Mouse (Mus musculus): ENCODE results near the gene Clip2.
"Not testable (repeated sequence)": the region's sequence is repeated elsewhere in the genome, so short reads cannot be mapped to it uniquely, and the experiment has no call there.

The Clip2 gene

DNA sequence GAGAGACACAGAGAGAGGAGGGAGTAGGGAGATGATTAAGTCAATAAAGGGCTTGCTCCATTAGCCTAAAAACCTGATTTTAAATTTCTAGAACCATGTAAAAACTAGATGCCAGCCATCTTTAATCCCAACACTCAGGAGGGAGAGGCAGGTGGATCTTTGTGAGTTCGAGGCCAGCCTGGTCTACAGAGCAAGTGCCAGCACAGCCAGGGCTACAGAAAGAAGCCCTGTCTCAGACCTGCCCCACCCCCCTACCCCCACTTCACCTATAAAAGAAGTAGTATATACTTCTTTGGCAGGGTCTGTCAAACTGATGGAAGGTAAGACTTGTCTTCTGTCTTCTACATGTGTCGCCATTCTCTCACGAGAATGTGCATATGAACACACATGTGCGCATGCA lies 91.7 kb downstream of the Clip2 start:
- DNase-seq (ENCODE audit: low read depth, low spot score) = no peak

DNA sequence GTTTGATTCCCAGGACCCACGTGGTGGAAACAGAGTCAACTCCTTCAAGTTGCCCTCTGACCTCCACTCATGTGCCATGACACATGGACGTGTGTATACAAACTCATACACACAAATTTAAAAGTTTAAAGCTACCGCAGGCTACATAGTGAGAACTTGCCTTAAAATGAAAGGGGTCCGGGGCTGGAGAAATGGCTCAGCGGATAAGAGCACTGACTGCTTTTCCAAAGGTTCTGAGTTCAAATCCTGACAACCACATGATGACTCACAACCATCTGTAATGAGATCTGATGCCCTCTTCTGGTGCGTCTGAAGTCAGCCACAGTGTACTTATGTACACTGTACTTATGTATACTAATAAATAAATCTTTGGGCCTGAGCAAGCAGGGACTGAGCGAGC lies 93.1 kb downstream of the Clip2 start:
- DNase-seq (ENCODE audit: low read depth, low spot score) = no peak

DNA sequence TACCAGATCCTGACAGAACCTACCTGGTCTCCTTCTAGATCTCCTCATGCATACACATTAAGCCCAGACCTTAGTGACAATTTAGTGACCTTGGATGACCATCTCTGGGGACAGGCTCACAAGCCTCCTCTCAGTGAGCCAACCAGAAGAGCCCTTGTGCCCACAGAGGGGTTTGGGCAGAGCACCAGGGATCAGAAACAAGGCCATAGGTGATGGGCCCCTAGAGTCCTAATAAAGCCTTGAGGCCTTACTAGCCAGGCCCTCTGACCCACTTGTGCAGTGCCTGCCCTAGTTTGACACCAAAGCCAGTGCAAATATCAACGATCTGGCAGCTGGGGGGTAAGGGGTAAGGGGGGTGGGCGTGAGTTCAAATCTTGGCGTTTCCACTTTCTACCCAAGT lies 93.8 kb downstream of the Clip2 start:
- DNase-seq (ENCODE audit: low read depth, low spot score) = no peak

DNA sequence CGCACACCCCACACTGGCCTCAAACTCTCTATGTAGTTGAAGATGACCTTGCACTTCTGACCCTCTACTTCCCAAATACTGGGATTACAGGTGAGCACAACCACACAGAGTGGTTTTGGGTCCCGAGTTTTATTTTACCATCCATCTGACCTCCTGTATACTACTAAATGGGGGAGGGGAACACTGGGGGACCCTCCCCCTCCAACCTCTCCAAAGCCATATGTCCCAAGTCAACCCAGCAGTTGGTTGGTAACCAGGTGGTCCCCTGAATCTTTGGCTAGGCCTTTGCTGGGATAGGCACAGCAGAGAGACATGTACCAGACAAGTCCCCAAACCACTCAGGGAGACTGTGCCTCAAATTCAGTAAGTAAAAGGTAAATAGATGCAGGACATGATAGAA lies 94.9 kb downstream of the Clip2 start:
- DNase-seq (ENCODE audit: low read depth, low spot score) = no peak

DNA sequence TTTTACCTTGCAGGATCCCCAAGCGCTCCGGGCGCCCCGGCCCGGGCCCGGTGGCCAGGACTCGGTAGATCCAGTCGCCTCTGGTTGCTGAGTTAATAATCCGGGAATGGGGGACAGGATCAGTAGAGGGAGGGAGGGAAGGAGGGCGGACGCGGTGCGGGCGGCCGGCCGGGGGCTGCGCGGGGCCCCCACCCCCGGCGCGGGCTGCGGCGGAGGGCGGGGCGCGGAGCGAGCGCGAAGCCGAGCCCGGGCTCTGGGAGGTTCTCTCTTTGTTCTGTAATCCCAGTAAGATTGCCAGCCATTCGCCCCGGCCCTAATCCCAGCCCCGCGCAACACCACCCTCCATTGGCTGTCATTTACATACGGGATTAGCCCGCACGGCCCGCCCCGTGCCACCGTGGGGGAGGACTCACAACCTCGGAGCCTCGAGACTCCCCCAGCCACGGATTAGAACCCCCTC lies 95.7 kb downstream of the Clip2 start, which contains the start of gene Gtf2ird1:
Gtf2ird1 (minus strand) TSS at position 214 of the 460 bp plus-strand sequence.
- peak; percentile 73 for DNase-seq (ENCODE audit: low read depth, low spot score)

DNA sequence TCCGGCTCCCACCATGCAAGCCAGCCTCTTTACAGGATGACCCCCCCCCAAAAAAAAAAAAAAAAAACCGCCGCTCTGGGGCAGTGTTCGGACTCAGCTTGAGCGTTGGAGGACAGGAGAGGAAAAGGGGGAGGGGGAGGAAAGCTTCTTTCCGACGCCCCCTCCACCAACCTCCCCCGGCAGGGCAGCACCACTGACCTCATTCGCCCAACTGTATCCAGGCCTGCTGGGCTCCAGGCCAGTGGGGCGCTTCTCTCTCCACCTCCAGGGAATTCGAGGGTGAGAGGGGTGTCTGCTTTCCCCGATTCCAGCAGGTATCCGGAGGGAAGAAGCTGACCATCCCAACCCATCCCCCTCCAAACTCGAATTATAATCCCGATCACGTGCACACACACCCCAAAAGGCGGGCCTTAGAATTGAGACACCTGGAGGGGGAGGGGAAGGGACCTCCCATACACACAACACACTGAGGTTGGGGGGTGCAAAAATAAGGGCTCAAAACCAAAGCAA lies 96.3 kb downstream of the Clip2 start:
- peak; percentile 68 for DNase-seq (ENCODE audit: low read depth, low spot score)

DNA sequence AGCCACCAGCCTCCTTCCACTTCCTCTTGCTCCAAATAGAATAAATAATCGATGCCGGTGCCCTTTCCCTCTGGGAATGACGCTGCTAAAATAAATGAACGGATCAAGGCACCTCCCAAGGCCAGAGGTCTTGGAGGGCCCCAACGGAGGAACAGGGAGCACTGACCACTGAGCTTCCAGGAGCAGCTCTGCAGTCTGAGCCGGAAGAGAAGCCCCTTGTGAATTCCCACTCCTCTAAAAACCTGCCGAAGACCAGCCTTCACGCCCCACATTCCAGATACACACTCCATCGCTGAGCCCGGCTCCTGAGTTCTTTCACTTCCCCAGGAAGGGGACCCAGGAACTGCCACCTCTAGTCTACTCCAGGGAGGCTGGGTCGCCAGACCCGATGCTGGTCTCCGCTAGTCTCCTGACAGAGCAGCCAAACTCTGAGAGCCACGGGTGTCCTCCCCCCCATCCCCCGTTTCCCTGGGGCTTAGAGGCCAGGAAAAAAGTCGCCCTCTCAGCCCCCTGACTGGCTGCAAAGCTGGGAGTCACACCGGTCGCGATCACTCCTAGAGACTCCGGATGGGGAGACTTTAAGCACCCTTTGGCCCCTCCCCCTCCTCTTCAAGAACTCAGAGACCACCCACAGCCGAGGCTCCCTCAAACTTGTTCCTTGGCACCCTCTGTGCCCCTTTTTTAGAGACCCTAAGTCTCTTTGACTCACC lies 96.9 kb downstream of the Clip2 start:
- DNase-seq (ENCODE audit: low read depth, low spot score) = peak; percentile 37

DNA sequence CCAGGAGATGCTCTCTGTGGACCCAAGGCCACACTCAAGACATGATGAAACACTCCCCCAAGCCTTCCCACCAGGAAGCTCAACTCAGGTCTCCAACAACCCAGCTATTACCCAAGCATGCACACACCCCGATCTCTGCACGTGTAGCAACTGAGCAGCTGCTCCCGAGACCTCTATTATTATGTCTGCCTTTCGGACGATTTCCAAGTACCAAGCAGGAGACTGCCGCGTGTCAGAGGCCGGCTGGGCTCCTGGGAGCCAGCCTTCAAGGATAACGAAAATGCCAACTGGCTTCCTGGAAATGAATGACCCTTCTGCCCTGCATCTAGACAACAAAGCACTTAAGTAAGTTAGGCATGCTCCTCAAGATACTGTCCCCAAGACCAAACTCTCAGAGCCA lies 97.8 kb downstream of the Clip2 start:
- DNase-seq (ENCODE audit: low read depth, low spot score) = no peak

DNA sequence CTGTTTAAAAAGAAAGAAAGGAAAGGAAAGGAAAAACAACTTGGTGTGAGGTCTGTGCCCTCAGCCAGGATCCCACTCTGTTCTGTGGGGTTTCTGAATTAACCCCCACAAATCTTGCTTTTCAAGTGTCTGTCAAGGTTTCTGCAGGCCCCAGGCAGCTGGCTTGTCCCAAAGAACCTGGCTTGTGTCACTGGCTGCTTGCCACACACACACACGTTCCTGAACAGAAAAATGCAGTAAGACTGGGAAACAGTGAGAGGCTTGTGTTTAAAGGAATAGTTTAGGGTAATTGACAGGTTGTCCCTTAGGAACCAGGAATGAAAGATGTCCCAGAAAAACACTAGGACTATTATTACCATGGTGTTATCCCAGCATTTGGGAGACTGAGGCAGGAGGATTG lies 98.7 kb downstream of the Clip2 start:
- no peak for DNase-seq (ENCODE audit: low read depth, low spot score)

DNA sequence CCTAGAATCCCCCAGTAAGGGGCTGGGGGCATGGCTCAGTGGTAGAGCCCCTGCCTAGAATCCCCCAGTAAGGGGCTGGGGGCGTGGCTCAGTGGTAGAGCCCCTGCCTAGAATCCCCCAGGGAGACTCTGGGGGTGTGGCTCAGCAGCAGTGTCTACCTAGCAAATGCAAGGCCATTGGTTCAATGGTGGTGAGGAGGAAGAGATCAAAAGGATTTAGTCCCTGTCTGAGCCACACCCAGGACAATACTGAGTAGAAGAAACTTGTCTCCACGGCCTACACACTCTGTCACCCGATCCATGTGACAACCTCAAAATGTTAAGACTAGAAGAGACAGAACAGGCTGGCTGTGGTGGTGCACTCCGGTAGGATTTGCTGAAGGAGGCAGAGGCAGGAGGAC lies 105.5 kb downstream of the Clip2 start:
- not testable (repeated sequence) for DNase-seq (ENCODE audit: low read depth, low spot score)

DNA sequence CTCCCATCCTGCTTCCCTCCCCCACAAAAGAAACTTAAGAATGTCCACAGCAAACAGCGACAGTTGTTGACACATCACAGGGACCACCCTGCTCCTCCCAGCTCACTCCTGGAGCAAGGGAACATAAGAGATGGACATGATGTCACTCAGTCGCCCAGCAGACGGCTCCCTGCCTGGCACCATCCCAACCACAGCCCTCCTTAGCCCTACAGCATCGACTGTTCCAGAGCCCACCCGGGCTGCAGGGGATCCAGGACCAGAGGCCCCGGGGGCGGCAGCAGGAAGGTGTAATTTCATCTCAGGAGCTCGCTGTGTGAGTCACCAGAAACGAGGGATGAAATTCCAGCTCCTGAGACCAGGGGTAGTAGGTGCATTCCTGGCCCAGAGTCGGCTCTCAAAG lies 106.3 kb downstream of the Clip2 start:
- DNase-seq (ENCODE audit: low read depth, low spot score) = no peak

DNA sequence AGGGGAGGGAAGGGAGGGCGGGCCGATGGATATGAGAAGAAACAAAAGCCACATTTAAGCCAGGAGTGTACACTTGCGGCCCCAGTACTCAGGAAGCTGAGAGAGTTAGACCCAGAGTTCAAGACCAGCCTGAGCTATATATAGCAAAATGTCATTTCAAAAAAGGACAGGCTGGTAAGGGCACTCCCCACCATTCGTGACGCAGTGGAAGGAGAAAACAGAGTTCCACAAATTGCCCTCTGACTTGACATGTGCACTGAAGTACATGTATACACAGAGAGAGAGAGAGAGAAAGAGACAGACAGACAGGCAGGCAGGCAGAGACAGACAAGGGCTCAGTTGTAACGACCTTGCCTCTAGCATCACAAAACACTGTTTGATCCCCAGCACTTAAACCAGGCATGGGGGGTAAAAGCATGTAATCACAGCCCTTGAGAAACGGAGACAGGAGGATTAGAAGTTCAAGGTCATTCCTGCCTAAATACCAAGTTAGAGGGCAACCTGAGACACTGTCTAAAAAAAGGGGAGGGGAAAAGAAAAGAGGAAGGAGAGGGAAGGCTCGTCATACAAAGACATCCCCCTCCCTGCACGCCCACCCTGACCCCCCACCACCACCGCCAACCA lies 106.9 kb downstream of the Clip2 start:
- DNase-seq (ENCODE audit: low read depth, low spot score) = no peak

DNA sequence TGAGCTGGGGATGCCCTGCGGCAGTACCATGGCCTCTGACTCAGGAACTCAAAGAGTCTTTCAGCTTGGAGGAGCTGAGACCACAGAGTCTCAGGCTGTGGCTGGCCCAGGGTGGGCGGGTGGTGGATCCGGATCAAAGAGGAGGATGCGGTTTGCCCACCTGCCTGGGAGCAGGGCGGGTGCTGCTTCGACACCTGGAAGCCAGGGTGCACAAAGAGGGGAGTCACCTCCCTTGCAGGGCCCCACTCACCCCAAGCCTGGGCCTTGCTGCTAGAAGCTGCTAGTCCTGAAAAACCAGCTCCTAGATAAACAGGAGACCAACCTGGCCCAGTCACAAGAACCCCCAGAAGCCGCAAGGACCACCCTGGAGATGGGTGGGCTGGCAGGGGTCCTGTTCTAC lies 107.8 kb downstream of the Clip2 start:
- no peak for DNase-seq (ENCODE audit: low read depth, low spot score)

DNA sequence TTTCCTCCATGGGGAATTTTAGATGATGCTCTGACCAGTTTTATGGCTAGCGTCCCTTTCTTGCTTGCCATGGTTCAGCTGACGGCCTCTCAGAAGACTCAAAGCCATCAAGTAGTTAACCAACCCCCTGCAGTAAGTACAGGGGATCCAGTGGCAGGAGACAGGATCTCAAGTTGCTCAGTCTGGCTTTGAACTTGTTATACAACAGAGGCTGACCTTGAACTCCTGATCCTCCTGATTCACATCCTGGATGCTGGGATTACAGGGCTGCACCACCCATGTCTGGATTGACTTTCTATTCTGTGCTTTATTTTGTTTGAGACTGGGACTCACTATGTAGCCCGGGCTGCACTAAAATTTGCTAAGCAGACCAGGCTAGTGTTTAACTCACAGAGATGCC lies 110.2 kb downstream of the Clip2 start:
- no peak for DNase-seq (ENCODE audit: low read depth, low spot score)

DNA sequence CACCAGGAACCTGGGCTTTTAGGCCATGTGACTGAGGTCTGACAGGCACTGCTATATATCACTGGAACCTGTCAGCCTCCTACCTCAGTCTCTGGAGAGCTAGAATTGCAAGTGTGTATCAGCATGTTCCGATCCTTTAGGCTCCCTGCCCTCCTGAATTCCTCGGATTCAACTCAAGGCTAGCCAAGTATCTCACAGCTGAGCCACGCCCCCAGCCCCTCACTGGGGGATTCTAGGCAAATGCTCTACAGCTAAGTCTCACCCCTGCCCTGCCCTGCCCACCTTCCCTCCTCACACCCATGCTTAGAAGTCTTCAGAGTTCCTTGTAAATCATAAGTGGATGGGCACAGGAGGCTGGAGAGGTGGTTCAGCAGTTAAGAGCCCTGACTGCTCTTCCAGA lies 111.1 kb downstream of the Clip2 start:
- DNase-seq (ENCODE audit: low read depth, low spot score) = no peak

DNA sequence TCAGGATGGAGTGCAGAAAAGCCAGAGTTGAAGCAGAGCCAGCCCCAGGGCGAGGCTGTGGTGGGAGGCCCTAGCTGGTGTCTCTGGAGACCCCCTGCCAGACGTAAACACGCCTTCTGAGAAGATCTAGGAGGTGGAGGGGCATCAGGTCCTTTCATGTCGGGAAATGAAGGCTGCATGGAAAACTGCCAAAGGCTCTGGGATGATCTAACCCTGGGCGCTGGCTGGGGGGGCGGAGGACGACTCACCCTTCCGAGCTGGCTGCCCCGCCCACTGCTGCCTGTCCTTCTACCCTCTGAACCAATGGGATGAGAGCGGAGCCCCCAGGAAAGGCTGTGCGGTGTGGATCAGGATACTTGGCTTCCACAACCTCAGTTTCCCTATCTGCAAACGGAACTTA lies 112.1 kb downstream of the Clip2 start:
- peak; percentile 71 for DNase-seq (ENCODE audit: low read depth, low spot score)

DNA sequence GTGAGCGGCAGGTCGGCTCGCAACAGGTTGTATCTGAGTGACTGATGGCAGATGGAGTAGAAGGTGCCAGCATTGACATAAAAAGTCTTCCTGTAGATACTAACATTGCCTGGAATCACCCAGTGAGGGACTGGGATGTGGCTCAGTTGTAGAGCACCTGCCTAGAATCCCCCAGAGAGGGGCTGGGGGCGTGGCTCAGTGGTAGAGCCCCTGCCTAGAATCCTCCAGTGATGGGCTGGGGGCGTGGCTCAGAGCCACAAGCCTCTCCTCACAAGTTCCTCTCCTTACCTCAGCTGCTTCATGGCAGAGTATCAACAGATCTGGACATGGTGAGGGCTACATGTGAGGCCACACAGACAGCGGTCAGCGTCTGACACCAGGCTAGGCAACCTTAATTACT lies 112.8 kb downstream of the Clip2 start:
- no peak for DNase-seq (ENCODE audit: low read depth, low spot score)
